Mouse (Mus musculus) forebrain, embryonic 15.5 days (tissue): ENCODE measurements around the gene Paqr5. TPM values are rescaled to one million over a fixed set of nuclear protein-coding genes. Genes with fewer than 3 reads are reported as not detected.
A peak's percentile ranks its signal among the peaks of the same experiment; 100 is the strongest.

Source experiments
- ATAC-seq: fragments of 200-750 bp; cut with Nextera tagmentation; replicated peaks from 2 replicates; pipeline ENCODE4 v1.8.0; 2017; ENCODE audit warnings: mild to moderate bottlenecking, moderate TSS enrichment, moderate library complexity
- H3K27ac ChIP-seq: fragments of 300-500 bp; sonication (generic); replicated peaks from 2 replicates; pipeline ENCODE4 v1.5.1; 2015; ENCODE audit warnings: mild to moderate bottlenecking, inconsistent platforms
- H3K27me3 ChIP-seq: fragments of 300-500 bp; sonication (generic); 2 replicates; pipeline ENCODE4 v1.6.1; 2015; ENCODE audit warnings: inconsistent platforms
- H3K36me3 ChIP-seq: fragments of 300-500 bp; sonication (generic); 2 replicates; pipeline ENCODE4 v1.6.1; 2015; ENCODE audit warnings: mild to moderate bottlenecking, inconsistent platforms
- H3K4me1 ChIP-seq: fragments of 300-500 bp; sonication (generic); 2 replicates; pipeline ENCODE4 v1.6.1; 2015; ENCODE audit warnings: inconsistent platforms
- H3K4me2 ChIP-seq: fragments of 300-500 bp; sonication (generic); replicated peaks from 2 replicates; pipeline ENCODE4 v1.6.1; 2015; ENCODE audit warnings: mild to moderate bottlenecking, inconsistent platforms
- H3K4me3 ChIP-seq: fragments of 300-500 bp; sonication (generic); 2 replicates; pipeline ENCODE4 v1.5.1; 2015; ENCODE audit warnings: mild to moderate bottlenecking, inconsistent platforms
- H3K9ac ChIP-seq: fragments of 300-500 bp; sonication (generic); replicated peaks from 2 replicates; pipeline ENCODE4 v1.6.1; 2015; ENCODE audit warnings: mild to moderate bottlenecking, inconsistent platforms
- H3K9me3 ChIP-seq: fragments of 300-500 bp; sonication (generic); 2 replicates; pipeline ENCODE4 v1.6.1; 2016; ENCODE audit warnings: inconsistent platforms
- WGBS: fragments of 180-500 bp; shearing (Covaris S2); methylation state at CpG from one replicate; pipeline ENCODE4 v1.1.7; 2015; ENCODE audit warnings: mixed read lengths; 5-methylcytosine and 5-hydroxymethylcytosine counted together
- polyA plus RNA-seq: library from polyadenylated mRNA; unstranded; fragments of >200 nt; fragmentation: Nextera tagmentation; extraction: Ambion mirVana; gene quantifications from 2 replicates; pipeline ENCODE4 v1.2.1, GENCODE M21; 2015

Paqr5 gene
- polyA plus RNA-seq, 1 experiment from 2014 or later = 0.29 TPM

- Histone ChIP-seq H3K4me3 (no peak overlapping the region), H3K9me3 (no peaks in the 10 kb centered on the region), H3K4me2 (no peak overlapping the region), H3K27me3 (no peaks in the 10 kb centered on the region), H3K4me1 (no peaks in the 10 kb centered on the region), H3K9ac (no peak overlapping the region), H3K36me3 (no peaks in the 10 kb centered on the region), H3K27ac (no peak overlapping the region)
- 72% methylated on average over 10 of the region's 10 CpGs for WGBS
- ATAC-seq = no peak
These were observed 59.3 kb downstream of the Paqr5 start for GRCm38 (mm10) chr9:61967357-61967756.

DNA sequence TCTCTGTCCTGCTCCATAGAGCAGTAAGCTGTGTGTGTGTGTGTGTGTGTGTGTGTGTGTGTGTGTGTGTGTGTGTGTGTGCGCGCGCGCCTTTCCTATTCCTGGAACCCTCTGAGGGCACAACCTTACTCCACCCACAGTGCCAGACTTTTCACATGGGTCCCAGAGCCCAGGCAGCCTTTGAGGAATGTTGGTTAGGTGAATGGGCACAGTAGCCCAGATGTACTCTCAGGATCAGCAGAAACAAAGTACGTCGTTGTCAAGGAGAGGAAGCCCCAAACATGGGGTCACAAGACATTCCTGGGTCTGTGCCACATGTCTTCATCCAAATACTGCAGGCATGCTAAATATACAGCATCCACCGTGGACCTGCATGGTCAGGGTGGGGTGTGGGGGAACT, 60.7 kb downstream of the Paqr5 start:
- Histone ChIP-seq H3K4me1 (no peaks in the 10 kb centered on the region), H3K4me3 (no peak overlapping the region), H3K4me2 (no peak overlapping the region), H3K27ac (no peak overlapping the region), H3K27me3 (no peaks in the 10 kb centered on the region), H3K9ac (no peak overlapping the region), H3K36me3 (no peaks in the 10 kb centered on the region), H3K9me3 (no peaks in the 10 kb centered on the region)
- WGBS = 90% methylated on average over 7 of the region's 7 CpGs
- ATAC-seq = 0 out of 2 replicates have a peak, but pooled peaks have one; percentile 2

DNA sequence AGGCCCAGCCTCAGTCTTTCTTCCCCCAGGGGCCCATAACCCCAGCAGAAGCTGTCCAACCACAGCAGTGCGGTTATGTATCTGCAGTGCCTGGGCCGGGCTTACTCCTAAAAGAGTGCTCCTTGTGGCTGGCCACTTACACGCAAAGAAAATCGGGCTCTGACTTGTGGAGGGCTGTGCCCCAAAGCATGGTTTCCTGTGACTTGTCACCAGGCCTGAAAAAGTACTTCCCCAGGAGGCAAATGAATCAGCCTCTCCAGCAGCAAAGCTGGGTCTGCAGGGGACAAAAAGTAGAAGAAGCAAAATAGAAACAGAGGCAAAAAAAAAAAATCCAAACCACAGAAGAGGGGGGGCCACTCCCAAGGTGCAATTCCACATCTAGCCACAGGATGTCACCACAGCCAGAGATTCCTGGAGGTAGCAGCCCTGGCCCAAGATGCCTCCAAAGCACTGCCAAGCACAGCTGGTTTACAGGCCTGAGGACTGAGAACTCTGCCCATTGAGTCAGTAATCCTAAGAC, 61.2 kb downstream of the Paqr5 start:
- H3K36me3 ChIP-seq = no peaks in the 10 kb centered on the region
- ATAC-seq = 0 out of 2 replicates have a peak, but pooled peaks have one; percentile 29
- H3K9me3 ChIP-seq = no peaks in the 10 kb centered on the region
- no peak overlapping the region for H3K9ac ChIP-seq
- H3K27me3 ChIP-seq = no peaks in the 10 kb centered on the region
- 30% methylated on average over 4 of the region's 4 CpGs for WGBS
- no peaks in the 10 kb centered on the region for H3K4me1 ChIP-seq
- no peak overlapping the region for H3K4me3 ChIP-seq
- no peak overlapping the region for H3K4me2 ChIP-seq
- no peak overlapping the region for H3K27ac ChIP-seq

DNA sequence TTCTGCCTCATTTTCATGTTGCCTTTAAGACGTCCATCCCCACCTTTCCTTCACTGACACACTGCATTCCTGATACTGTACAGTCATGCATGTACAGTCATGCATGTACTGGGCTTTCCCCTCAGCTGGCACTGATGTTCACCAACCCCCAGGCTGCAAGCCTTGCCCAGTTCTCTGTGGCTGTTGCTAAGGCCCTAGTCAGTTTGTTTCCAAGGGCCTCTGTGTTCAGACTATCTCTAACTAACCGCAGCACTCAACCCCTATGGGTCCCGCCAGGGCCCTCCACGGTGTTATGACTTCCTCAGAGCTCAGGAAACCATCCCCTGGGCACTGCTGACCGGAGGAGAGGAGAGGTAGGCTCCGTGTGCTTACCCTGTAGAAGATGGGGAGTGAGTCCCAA, 63.3 kb downstream of the Paqr5 start:
- Histone ChIP-seq H3K4me1 (no peaks in the 10 kb centered on the region), H3K4me3 (no peak overlapping the region), H3K9ac (no peak overlapping the region), H3K27me3 (no peaks in the 10 kb centered on the region), H3K9me3 (no peaks in the 10 kb centered on the region), H3K36me3 (no peaks in the 10 kb centered on the region), H3K4me2 (no peak overlapping the region), H3K27ac (no peak overlapping the region)
- no peak for ATAC-seq
- WGBS = 80% methylated on average over 6 of the region's 6 CpGs

- no peak overlapping the region for H3K4me2 ChIP-seq
- H3K27me3 ChIP-seq = no peaks in the 10 kb centered on the region
- H3K27ac ChIP-seq = no peak overlapping the region
- H3K9ac ChIP-seq = no peak overlapping the region
- no peaks in the 10 kb centered on the region for H3K9me3 ChIP-seq
- H3K4me3 ChIP-seq = no peak overlapping the region
- ATAC-seq = no peak
- H3K36me3 ChIP-seq = no peaks in the 10 kb centered on the region
- H3K4me1 ChIP-seq = no peaks in the 10 kb centered on the region
- WGBS = 82% methylated on average over 4 of the region's 4 CpGs
These were observed 65.5 kb downstream of the Paqr5 start for GRCm38 (mm10) chr9:61961181-61961580.

- 66% methylated on average over 5 of the region's 5 CpGs for WGBS
- H3K4me2 ChIP-seq = no peak overlapping the region
- no peaks in the 10 kb centered on the region for H3K27me3 ChIP-seq
- no peaks in the 10 kb centered on the region for H3K4me1 ChIP-seq
- H3K9me3 ChIP-seq = no peaks in the 10 kb centered on the region
- H3K9ac ChIP-seq = no peak overlapping the region
- H3K36me3 ChIP-seq = no peaks in the 10 kb centered on the region
- H3K27ac ChIP-seq = no peak overlapping the region
- no peak overlapping the region for H3K4me3 ChIP-seq
- no peak for ATAC-seq
These were observed 65.9 kb downstream of the Paqr5 start for GRCm38 (mm10) chr9:61960753-61961152.

- no peaks in the 10 kb centered on the region for H3K4me1 ChIP-seq
- WGBS = 88% methylated on average over 1 of the region's 1 CpGs
These were observed 66.6 kb downstream of the Paqr5 start for GRCm38 (mm10) chr9:61959921-61960569.

DNA sequence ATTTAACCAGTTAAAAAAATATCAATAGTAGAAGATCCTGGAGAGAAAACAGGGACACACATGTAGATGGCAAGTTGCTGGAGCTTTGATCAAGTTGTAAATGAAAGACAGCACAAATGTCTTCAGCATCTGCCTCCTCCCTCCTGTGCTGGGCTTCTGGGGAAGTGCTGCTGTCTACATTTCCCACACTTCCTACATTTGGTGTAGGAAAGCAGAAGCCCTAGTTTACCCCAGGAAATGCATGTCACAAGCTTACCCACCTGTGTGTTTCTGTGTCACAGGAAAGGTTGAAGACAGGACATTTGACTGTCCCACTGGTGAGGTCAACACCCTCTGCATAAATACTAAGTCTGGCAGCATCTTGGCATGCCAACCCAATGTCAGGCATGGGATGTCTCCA, 71.9 kb downstream of the Paqr5 start:
- H3K9me3 ChIP-seq = no peaks in the 10 kb centered on the region
- ATAC-seq = no peak
- H3K4me3 ChIP-seq = no peak overlapping the region
- no peak overlapping the region for H3K9ac ChIP-seq
- no peaks in the 10 kb centered on the region for H3K4me1 ChIP-seq
- H3K27me3 ChIP-seq = no peaks in the 10 kb centered on the region
- no peaks in the 10 kb centered on the region for H3K36me3 ChIP-seq
- H3K4me2 ChIP-seq = no peak overlapping the region
- H3K27ac ChIP-seq = no peak overlapping the region

More at GRCm38 (mm10) chr9:61959921-61960569, 66.6 kb downstream of the Paqr5 start:
- no peaks in the 10 kb centered on the region for H3K36me3 ChIP-seq
- H3K4me3 ChIP-seq = no peak overlapping the region
- no peak overlapping the region for H3K27ac ChIP-seq
- no peaks in the 10 kb centered on the region for H3K27me3 ChIP-seq
- H3K4me2 ChIP-seq = no peak overlapping the region
- H3K9ac ChIP-seq = no peak overlapping the region
- no peak for ATAC-seq
- H3K9me3 ChIP-seq = no peaks in the 10 kb centered on the region

- Histone ChIP-seq H3K4me2 (no peak overlapping the region), H3K4me1 (peaks cover 15% of the 10 kb centered on the region), H3K4me3 (no peak overlapping the region), H3K9me3 (no peaks in the 10 kb centered on the region), H3K27ac (no peak overlapping the region), H3K36me3 (no peaks in the 10 kb centered on the region), H3K9ac (no peak overlapping the region), H3K27me3 (no peaks in the 10 kb centered on the region)
- 56% methylated on average over 7 of the region's 7 CpGs for WGBS
- no peak for ATAC-seq
These were observed 74.4 kb downstream of the Paqr5 start for GRCm38 (mm10) chr9:61952241-61952640.

- peak; percentile 87 for ATAC-seq
- Histone ChIP-seq H3K36me3 (no peaks in the 10 kb centered on the region), H3K27ac (peak overlapping the region; percentile 32; the same call in 1 of the 2 replicates), H3K4me2 (peak overlapping the region; percentile 100), H3K4me1 (peaks cover 23% of the 10 kb centered on the region), H3K27me3 (no peaks in the 10 kb centered on the region), H3K9ac (peak overlapping the region; percentile 50), H3K9me3 (no peaks in the 10 kb centered on the region), H3K4me3 (peak overlapping the region; percentile 89)
- WGBS = 6% methylated on average over 24 of the region's 24 CpGs
These were observed 79.0 kb downstream of the Paqr5 start for GRCm38 (mm10) chr9:61947402-61948346.

DNA sequence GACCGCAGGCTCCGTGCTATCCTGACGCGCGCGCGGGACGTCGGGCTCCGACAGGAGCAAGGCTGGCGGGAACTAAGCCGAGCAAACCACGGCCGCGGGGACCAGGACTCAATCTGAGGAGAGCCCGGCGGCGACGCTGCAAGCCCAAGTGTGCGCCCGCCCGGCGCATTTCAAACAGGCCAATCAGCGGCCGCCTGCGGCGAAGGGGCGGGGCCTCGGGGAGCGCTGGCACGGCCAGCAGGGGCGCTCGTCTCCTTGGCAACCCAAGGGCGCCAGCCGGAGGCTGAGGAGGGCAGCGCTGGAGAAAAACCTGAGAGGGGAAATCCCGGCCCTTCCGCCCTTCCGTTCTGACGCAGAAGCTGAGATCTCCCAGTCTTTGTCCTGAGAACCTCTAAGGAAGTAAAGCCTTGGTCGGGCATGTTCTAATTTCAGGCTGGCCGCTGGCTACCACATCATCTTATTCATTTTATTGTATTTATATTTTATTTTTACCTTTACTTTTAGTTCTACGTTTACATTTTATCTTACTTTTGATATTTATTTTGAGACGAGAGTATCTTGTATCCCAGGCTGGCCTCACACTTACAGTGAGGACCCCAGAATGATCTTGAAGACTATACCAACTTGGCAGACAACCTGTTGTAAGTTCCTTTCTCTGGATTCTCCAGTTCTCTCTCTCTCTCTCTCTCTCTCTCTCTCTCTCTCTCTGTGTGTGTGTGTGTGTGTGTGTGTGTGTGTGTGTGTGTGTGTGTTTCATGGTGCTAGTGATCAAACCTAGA, 79.8 kb downstream of the Paqr5 start, which contains the start of gene Kif23:
Gene Kif23, minus strand, starts transcription at position 152 of the 779 bp plus-strand sequence.
- peak within 1 kb of the TSS; percentile 32 for H3K27ac ChIP-seq
- H3K9ac ChIP-seq = peak within 1 kb of the TSS; percentile 76
- ATAC-seq = peak; percentile 95
- WGBS = under 1% methylated on average over 44 of the region's 44 CpGs
- no peaks in the 10 kb centered on the region for H3K27me3 ChIP-seq
- peak within 1 kb of the TSS; percentile 89 for H3K4me3 ChIP-seq
- no peaks in the 10 kb centered on the region for H3K36me3 ChIP-seq
- peak within 1 kb of the TSS; percentile 100 for H3K4me2 ChIP-seq
- peaks cover 23% of the 10 kb centered on the region for H3K4me1 ChIP-seq
- no peaks in the 10 kb centered on the region for H3K9me3 ChIP-seq
